Mouse (Mus musculus): Measurements from ENCODE around the gene Rbl1.
"Not testable (repeated sequence)": the region's sequence is repeated elsewhere in the genome, so short reads cannot be mapped to it uniquely, and the experiment has no call there.

Rbl1 gene

GRCm38 (mm10) chr2:157170626-157171025 is 33.7 kb downstream of the Rbl1 start:
- no peak for DNase-seq (ENCODE audit: low spot score)

- no peak for DNase-seq (ENCODE audit: low spot score)
Measured at GRCm38 (mm10) chr2:157170166-157170565, 34.2 kb downstream of the Rbl1 start.

- no peak for DNase-seq (ENCODE audit: low spot score)
Measured at GRCm38 (mm10) chr2:157166371-157167080, 37.8 kb downstream of the Rbl1 start.

- not testable (repeated sequence) for DNase-seq (ENCODE audit: low spot score)
Measured at GRCm38 (mm10) chr2:157165312-157166224, 38.8 kb downstream of the Rbl1 start.

- DNase-seq (ENCODE audit: low spot score) = no peak
Measured at GRCm38 (mm10) chr2:157164101-157164500, 40.2 kb downstream of the Rbl1 start.

GRCm38 (mm10) chr2:157156079-157156478 is 48.3 kb downstream of the Rbl1 start:
- DNase-seq (ENCODE audit: low spot score) = no peak

- no peak for DNase-seq (ENCODE audit: low spot score)
Measured at GRCm38 (mm10) chr2:157153235-157153634, 51.1 kb downstream of the Rbl1 start.

- no peak for DNase-seq (ENCODE audit: low spot score)
Measured at GRCm38 (mm10) chr2:157148417-157148816, 55.9 kb downstream of the Rbl1 start.

- no peak for DNase-seq (ENCODE audit: low spot score)
Measured at GRCm38 (mm10) chr2:157147397-157148020, 56.8 kb downstream of the Rbl1 start.

GRCm38 (mm10) chr2:157145173-157145572 is 59.2 kb downstream of the Rbl1 start:
- DNase-seq (ENCODE audit: low spot score) = no peak

- DNase-seq (ENCODE audit: low spot score) = no peak
Measured at GRCm38 (mm10) chr2:157144132-157144531, 60.2 kb downstream of the Rbl1 start.

- DNase-seq (ENCODE audit: low spot score) = no peak
Measured at GRCm38 (mm10) chr2:157141962-157142361, 62.4 kb downstream of the Rbl1 start.

- no peak for DNase-seq (ENCODE audit: low spot score)
Measured at GRCm38 (mm10) chr2:157139251-157139802, 65.0 kb downstream of the Rbl1 start.

GRCm38 (mm10) chr2:157138808-157139207 is 65.5 kb downstream of the Rbl1 start:
- DNase-seq (ENCODE audit: low spot score) = no peak

GRCm38 (mm10) chr2:157137959-157138731 is 66.2 kb downstream of the Rbl1 start:
- DNase-seq (ENCODE audit: low spot score) = no peak

GRCm38 (mm10) chr2:157136646-157137045 is 67.7 kb downstream of the Rbl1 start:
- DNase-seq (ENCODE audit: low spot score) = no peak

GRCm38 (mm10) chr2:157136176-157136575 is 68.2 kb downstream of the Rbl1 start:
- DNase-seq (ENCODE audit: low spot score) = no peak

- no peak for DNase-seq (ENCODE audit: low spot score)
Measured at GRCm38 (mm10) chr2:157135529-157136120, 68.7 kb downstream of the Rbl1 start.

- DNase-seq (ENCODE audit: low spot score) = peak; percentile 73
Measured at GRCm38 (mm10) chr2:157135014-157135413, 69.3 kb downstream of the Rbl1 start, which contains the start of gene Samhd1. Gene Samhd1 (minus strand): TSS chr2:157135265.

GRCm38 (mm10) chr2:157134479-157134931 is 69.8 kb downstream of the Rbl1 start:
- no peak for DNase-seq (ENCODE audit: low spot score)

All from layer of hippocampus, adult 9-10 months (tissue).